Mouse (Mus musculus): ENCODE results near the gene Krtap1-4. TPM values are rescaled to one million over a fixed set of nuclear protein-coding genes. Genes with fewer than 3 reads are reported as not detected.

Krtap1-4 gene
- polyA plus RNA-seq, 1 experiment from 2014 or later = not detected

DNA sequence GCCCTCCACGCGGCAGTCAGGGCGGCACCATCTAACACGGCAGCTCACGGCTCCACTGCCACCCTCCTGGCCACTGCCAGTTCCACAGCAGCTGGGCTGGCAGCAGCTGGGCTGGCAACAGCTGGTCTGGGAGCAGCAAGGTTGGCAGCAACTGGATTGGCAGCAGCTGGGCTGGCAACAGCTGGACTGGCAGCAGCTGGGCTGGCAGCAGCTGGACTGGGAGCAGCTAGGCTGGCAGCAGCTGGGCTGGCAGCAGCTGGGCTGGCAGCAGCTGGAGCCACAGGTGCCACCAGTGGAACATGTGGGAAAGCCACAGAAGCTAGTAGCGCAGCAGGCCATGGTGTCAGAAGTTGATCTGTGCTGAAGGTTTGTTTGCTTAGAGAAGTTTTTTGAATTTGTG is 7.5 kb upstream of the Krtap1-4 start, which contains the start of gene Krtap1-3:
Gene Krtap1-3, minus strand, starts transcription at position 359 of the 400 bp plus-strand sequence.
- Histone ChIP-seq H3K4me1 (ENCODE audit: control insufficient read depth, insufficient read depth, low read length) (no peaks in the 10 kb centered on the region), H3K27ac (ENCODE audit: low read depth, low read length) (no peak within 1 kb of the TSS), H3K4me2 (no peak within 1 kb of the TSS), H3K27me3 (ENCODE audit: control insufficient read depth, insufficient read depth, low read length) (no peaks in the 10 kb centered on the region), H3K4me3 (ENCODE audit: low read depth, low read length) (no peak within 1 kb of the TSS), H3K36me3 (ENCODE audit: control insufficient read depth, insufficient read depth, low read length) (no peaks in the 10 kb centered on the region), H3K9ac (ENCODE audit: low read depth, low read length) (no peak within 1 kb of the TSS), H3K9me3 (replicated peaks; ENCODE audit: control insufficient read depth, low read length) (no peaks in the 10 kb centered on the region)
- ATAC-seq (replicated peaks; ENCODE audit: insufficient number of reproducible peaks, low FRiP score, low TSS enrichment) = no peak
- WGBS (ENCODE audit: insufficient replicate concordance) = 68% methylated on average over 6 of the region's 6 CpGs

DNA sequence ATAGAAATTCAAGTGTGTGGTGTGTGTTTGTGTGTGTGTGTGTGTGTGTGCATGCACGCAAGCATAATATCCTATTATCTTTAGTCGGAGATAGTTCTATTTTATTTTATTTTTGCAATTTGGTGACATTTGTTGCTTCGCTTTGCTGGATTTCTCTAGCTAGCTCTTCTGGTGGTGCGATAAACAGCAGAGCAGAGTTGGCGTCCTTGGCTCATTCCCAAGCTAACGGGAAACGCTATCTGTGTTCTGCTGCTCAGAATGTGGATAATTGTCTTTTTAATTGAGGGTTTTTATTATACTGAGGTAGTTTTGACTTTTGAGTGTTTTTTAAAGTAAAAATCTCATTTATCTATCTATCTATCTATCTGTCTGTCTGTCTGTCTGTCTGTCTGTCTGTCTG is 1.6 kb upstream of the Krtap1-4 start:
- Histone ChIP-seq H3K27me3 (ENCODE audit: control insufficient read depth, insufficient read depth, low read length) (no peaks in the 10 kb centered on the region), H3K9me3 (replicated peaks; ENCODE audit: control insufficient read depth, low read length) (no peaks in the 10 kb centered on the region), H3K4me1 (ENCODE audit: control insufficient read depth, insufficient read depth, low read length) (no peaks in the 10 kb centered on the region), H3K4me3 (ENCODE audit: low read depth, low read length) (no peak overlapping the region), H3K9ac (ENCODE audit: low read depth, low read length) (no peak overlapping the region), H3K27ac (ENCODE audit: low read depth, low read length) (no peak overlapping the region), H3K36me3 (ENCODE audit: control insufficient read depth, insufficient read depth, low read length) (no peaks in the 10 kb centered on the region), H3K4me2 (no peak overlapping the region)
- ATAC-seq (replicated peaks; ENCODE audit: insufficient number of reproducible peaks, low FRiP score, low TSS enrichment) = no peak
- 86% methylated on average over 7 of the region's 7 CpGs for WGBS (ENCODE audit: insufficient replicate concordance)

DNA sequence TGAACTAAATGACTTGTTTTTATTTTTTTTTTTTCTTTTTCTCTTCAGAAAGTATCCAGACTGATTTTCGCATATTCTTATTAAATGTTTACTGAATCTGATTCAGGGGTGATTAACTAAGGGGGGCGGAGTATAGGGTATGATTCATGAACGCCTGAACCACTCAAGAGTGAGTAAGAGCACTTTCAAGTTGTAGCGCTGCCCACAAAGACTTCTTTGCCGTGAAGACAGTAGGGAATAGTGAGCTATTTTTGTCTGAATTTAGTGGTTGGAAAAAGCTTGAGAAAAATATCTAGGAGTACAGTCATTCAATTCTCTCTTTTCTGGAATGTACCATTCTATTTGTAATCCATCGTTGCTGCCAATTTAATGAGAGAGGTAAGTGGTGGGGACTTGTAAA is 1.9 kb downstream of the Krtap1-4 start:
- Histone ChIP-seq H3K4me2 (no peak overlapping the region), H3K36me3 (ENCODE audit: control insufficient read depth, insufficient read depth, low read length) (no peaks in the 10 kb centered on the region)
- WGBS (ENCODE audit: insufficient replicate concordance) = 74% methylated on average over 6 of the region's 6 CpGs

DNA sequence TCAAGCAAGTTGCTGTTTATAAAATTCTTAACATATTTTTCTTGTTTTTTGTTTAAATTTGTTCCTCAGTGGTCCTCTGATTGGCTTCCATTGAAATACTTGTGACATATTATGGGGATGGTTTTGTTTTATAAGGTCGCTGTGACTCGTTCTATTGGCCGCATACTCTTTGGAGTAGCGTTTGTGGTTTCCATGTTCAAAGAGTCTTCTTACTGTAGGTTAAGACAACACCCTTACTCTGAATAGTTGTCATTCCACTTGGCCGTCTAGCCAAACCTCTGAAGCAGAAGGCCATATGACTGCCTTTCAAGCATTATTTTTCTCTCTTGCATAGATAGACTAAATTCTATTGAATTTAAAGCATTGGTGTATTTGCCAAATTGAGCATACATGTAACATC is 2.4 kb downstream of the Krtap1-4 start:
- Histone ChIP-seq H3K27me3 (ENCODE audit: control insufficient read depth, insufficient read depth, low read length) (no peaks in the 10 kb centered on the region), H3K4me1 (ENCODE audit: control insufficient read depth, insufficient read depth, low read length) (no peaks in the 10 kb centered on the region), H3K27ac (ENCODE audit: low read depth, low read length) (no peak overlapping the region), H3K36me3 (ENCODE audit: control insufficient read depth, insufficient read depth, low read length) (no peaks in the 10 kb centered on the region), H3K4me2 (no peak overlapping the region), H3K9me3 (replicated peaks; ENCODE audit: control insufficient read depth, low read length) (no peaks in the 10 kb centered on the region), H3K4me3 (ENCODE audit: low read depth, low read length) (no peak overlapping the region), H3K9ac (ENCODE audit: low read depth, low read length) (no peak overlapping the region)
- no peak for ATAC-seq (replicated peaks; ENCODE audit: insufficient number of reproducible peaks, low FRiP score, low TSS enrichment)
- WGBS (ENCODE audit: insufficient replicate concordance) = 89% methylated on average over 5 of the region's 5 CpGs

More for the DNA sequence above, 1.9 kb downstream of the Krtap1-4 start:
- Histone ChIP-seq H3K27ac (ENCODE audit: low read depth, low read length) (no peak overlapping the region), H3K9me3 (replicated peaks; ENCODE audit: control insufficient read depth, low read length) (no peaks in the 10 kb centered on the region), H3K4me1 (ENCODE audit: control insufficient read depth, insufficient read depth, low read length) (no peaks in the 10 kb centered on the region), H3K9ac (ENCODE audit: low read depth, low read length) (no peak overlapping the region), H3K27me3 (ENCODE audit: control insufficient read depth, insufficient read depth, low read length) (no peaks in the 10 kb centered on the region), H3K4me3 (ENCODE audit: low read depth, low read length) (no peak overlapping the region)
- ATAC-seq (replicated peaks; ENCODE audit: insufficient number of reproducible peaks, low FRiP score, low TSS enrichment) = no peak

DNA sequence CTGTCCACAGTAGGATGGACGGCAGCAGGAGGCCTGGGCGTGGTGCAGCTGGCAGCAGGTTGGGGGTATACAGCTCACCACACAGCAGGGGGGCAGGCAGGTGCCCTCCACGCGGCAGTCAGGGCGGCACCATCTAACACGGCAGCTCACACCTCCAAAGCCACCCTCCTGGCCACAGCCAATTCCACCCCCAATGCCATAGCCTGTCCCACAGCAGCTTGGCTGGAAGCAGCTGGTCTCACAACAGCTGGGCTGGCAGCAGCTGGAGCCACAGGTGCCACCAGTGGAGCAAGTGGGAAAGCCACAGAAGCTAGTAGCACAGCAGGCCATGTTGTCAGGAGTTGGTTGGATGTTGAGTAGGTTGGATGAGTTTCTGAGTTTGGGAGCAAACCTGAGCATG is 2.8 kb downstream of the Krtap1-4 start, which contains the start of gene Krtap1-5:
Gene Krtap1-5, minus strand, starts transcription at position 381 of the 400 bp plus-strand sequence.
- H3K4me3 ChIP-seq (ENCODE audit: low read depth, low read length) = no peak within 1 kb of the TSS
- H3K9ac ChIP-seq (ENCODE audit: low read depth, low read length) = no peak within 1 kb of the TSS
- 79% methylated on average over 6 of the region's 6 CpGs for WGBS (ENCODE audit: insufficient replicate concordance)
- ATAC-seq (replicated peaks; ENCODE audit: insufficient number of reproducible peaks, low FRiP score, low TSS enrichment) = no peak
- no peaks in the 10 kb centered on the region for H3K9me3 ChIP-seq (replicated peaks; ENCODE audit: control insufficient read depth, low read length)
- no peak within 1 kb of the TSS for H3K4me2 ChIP-seq
- H3K4me1 ChIP-seq (ENCODE audit: control insufficient read depth, insufficient read depth, low read length) = no peaks in the 10 kb centered on the region
- H3K36me3 ChIP-seq (ENCODE audit: control insufficient read depth, insufficient read depth, low read length) = no peaks in the 10 kb centered on the region
- no peak within 1 kb of the TSS for H3K27ac ChIP-seq (ENCODE audit: low read depth, low read length)
- no peaks in the 10 kb centered on the region for H3K27me3 ChIP-seq (ENCODE audit: control insufficient read depth, insufficient read depth, low read length)

DNA sequence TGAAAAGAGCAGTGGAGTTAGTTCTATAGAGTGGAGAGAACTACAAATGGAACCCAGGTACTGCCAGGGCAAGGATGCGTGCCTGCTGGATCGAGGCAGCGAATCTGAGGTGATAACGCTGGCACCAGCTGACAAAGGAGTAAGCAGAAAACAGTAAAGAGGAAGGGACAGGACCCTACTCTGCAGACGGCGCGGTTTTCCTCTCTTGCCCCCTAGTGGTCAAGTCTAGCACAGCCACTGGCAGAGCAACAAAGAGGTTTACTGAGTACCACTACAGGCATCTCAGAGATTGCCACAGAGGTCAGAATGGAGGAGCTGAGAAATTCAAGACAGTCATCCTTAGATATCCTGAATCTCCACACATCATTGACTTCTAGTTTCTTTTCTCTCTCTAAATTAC is 9.3 kb downstream of the Krtap1-4 start:
- no peak for ATAC-seq (replicated peaks; ENCODE audit: insufficient number of reproducible peaks, low FRiP score, low TSS enrichment)
- Histone ChIP-seq H3K36me3 (ENCODE audit: control insufficient read depth, insufficient read depth, low read length) (no peaks in the 10 kb centered on the region), H3K27me3 (ENCODE audit: control insufficient read depth, insufficient read depth, low read length) (no peaks in the 10 kb centered on the region), H3K4me3 (ENCODE audit: low read depth, low read length) (no peak overlapping the region), H3K27ac (ENCODE audit: low read depth, low read length) (no peak overlapping the region), H3K9ac (ENCODE audit: low read depth, low read length) (no peak overlapping the region), H3K4me1 (ENCODE audit: control insufficient read depth, insufficient read depth, low read length) (no peaks in the 10 kb centered on the region), H3K4me2 (peak overlapping the region; percentile 52), H3K9me3 (replicated peaks; ENCODE audit: control insufficient read depth, low read length) (no peaks in the 10 kb centered on the region)
- WGBS (ENCODE audit: insufficient replicate concordance) = 1% methylated on average over 7 of the region's 7 CpGs

DNA sequence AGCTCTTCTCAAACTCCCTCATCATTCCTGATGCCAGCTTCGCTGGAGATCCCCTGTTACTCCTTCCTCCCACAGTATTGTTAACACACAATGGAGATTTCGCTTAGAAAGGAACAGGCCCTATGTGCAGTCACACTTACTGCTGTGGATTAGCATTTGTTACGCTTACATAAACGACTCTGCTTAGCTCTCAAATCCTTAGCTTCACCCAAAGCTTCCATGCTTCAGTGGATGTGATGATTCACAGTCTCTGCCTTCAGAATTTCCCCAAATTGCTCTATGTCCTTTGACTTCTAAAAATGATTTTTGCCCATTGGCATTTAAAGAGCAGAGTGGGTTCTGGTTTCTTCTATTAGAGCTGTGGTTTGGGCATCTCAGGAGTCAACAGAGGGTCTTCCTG is 10.3 kb downstream of the Krtap1-4 start:
- no peak for ATAC-seq (replicated peaks; ENCODE audit: insufficient number of reproducible peaks, low FRiP score, low TSS enrichment)

DNA sequence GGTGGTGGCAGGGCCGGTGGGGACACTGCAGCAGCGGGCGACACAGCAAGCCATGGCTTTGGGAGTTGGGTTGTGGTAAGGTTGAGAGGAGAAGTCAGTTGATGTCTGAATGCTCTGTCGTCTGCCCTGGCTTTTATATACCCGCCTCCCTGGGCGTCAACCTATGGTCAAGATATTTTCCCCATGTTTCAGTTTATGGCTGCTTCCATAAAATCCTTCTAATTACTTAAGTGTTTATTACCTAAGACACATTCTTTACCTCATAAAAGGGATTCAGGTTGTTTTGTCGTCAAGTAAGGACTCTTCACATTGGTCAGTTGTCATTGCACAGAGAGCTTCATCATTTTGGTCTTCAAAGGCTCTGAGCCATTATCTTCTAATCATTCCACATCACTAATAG is 16.9 kb downstream of the Krtap1-4 start, which contains the start of gene Krtap3-1:
Gene Krtap3-1, minus strand, starts transcription at position 101 of the 400 bp plus-strand sequence.
- Histone ChIP-seq H3K36me3 (ENCODE audit: control insufficient read depth, insufficient read depth, low read length) (no peaks in the 10 kb centered on the region), H3K9me3 (replicated peaks; ENCODE audit: control insufficient read depth, low read length) (no peaks in the 10 kb centered on the region), H3K4me1 (ENCODE audit: control insufficient read depth, insufficient read depth, low read length) (no peaks in the 10 kb centered on the region), H3K27ac (ENCODE audit: low read depth, low read length) (no peak within 1 kb of the TSS), H3K9ac (ENCODE audit: low read depth, low read length) (no peak within 1 kb of the TSS), H3K4me2 (no peak within 1 kb of the TSS), H3K27me3 (ENCODE audit: control insufficient read depth, insufficient read depth, low read length) (no peaks in the 10 kb centered on the region), H3K4me3 (ENCODE audit: low read depth, low read length) (no peak within 1 kb of the TSS)
- ATAC-seq (replicated peaks; ENCODE audit: insufficient number of reproducible peaks, low FRiP score, low TSS enrichment) = no peak
- 77% methylated on average over 7 of the region's 7 CpGs for WGBS (ENCODE audit: insufficient replicate concordance)

More for the DNA sequence above, 10.3 kb downstream of the Krtap1-4 start:
- no peaks in the 10 kb centered on the region for H3K4me1 ChIP-seq (ENCODE audit: control insufficient read depth, insufficient read depth, low read length)
- no peaks in the 10 kb centered on the region for H3K36me3 ChIP-seq (ENCODE audit: control insufficient read depth, insufficient read depth, low read length)
- 66% methylated on average over 4 of the region's 4 CpGs for WGBS (ENCODE audit: insufficient replicate concordance)
- H3K9me3 ChIP-seq (replicated peaks; ENCODE audit: control insufficient read depth, low read length) = no peaks in the 10 kb centered on the region
- H3K27me3 ChIP-seq (ENCODE audit: control insufficient read depth, insufficient read depth, low read length) = no peaks in the 10 kb centered on the region
- H3K9ac ChIP-seq (ENCODE audit: low read depth, low read length) = no peak overlapping the region
- no peak overlapping the region for H3K4me2 ChIP-seq
- no peak overlapping the region for H3K4me3 ChIP-seq (ENCODE audit: low read depth, low read length)
- H3K27ac ChIP-seq (ENCODE audit: low read depth, low read length) = no peak overlapping the region

DNA sequence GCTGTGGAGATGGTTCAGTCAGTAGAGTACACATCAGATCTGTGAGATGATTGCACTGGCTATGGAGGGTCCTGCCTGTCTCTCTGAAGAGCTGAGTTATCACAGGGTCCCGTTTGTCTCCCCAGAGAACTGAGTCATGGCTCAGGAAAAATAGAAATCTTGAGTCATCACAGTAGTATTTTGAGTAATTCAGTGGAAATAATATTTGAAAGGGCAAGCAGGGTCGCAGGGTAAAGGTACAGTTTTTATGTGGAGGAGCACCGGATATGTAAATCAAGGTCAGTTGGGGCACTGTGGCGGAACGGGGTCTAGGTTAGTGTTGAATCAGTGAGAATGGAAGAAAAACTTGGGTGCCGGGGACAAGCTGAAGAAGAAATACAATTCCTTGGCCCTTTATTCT is 20.9 kb downstream of the Krtap1-4 start:
- Histone ChIP-seq H3K9me3 (replicated peaks; ENCODE audit: control insufficient read depth, low read length) (no peaks in the 10 kb centered on the region), H3K9ac (ENCODE audit: low read depth, low read length) (no peak overlapping the region), H3K27me3 (ENCODE audit: control insufficient read depth, insufficient read depth, low read length) (no peaks in the 10 kb centered on the region), H3K4me3 (ENCODE audit: low read depth, low read length) (no peak overlapping the region), H3K27ac (ENCODE audit: low read depth, low read length) (no peak overlapping the region), H3K36me3 (ENCODE audit: control insufficient read depth, insufficient read depth, low read length) (no peaks in the 10 kb centered on the region), H3K4me1 (ENCODE audit: control insufficient read depth, insufficient read depth, low read length) (no peaks in the 10 kb centered on the region), H3K4me2 (no peak overlapping the region)
- WGBS (ENCODE audit: insufficient replicate concordance) = 79% methylated on average over 6 of the region's 6 CpGs
- no peak for ATAC-seq (replicated peaks; ENCODE audit: insufficient number of reproducible peaks, low FRiP score, low TSS enrichment)
